Mouse (Mus musculus) right cerebral cortex, adult 18-20 months (tissue): ENCODE results near the gene Tmem125.
"Not testable (repeated sequence)": the region's sequence is repeated elsewhere in the genome, so short reads cannot be mapped to it uniquely, and the experiment has no call there.

Experiments
- DNase-seq: peaks from one replicate; pipeline ENCODE4 v3.0.0; 2022; ENCODE audit warnings: mixed read lengths

Gene Tmem125

DNA sequence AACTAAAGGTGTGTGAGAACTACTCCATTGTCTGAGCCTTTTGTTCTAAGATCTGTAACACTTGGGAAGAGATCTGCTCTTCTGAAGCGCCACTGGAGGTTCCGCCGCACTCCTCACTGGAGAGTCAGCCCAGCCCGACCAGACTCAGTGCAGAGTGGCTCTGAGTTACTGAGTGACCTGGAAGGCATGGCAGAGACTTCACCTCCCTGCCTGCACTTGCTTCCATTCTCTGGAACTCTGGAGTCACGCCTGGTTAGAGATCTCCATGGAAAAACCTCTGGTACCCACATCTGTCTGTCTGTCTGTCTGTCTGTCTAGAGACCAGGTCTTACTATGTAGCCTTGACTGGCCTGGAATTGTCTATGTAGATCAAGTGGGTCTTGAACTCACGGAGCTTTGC is 8.2 kb downstream of the Tmem125 start:
- no peak for DNase-seq

DNA sequence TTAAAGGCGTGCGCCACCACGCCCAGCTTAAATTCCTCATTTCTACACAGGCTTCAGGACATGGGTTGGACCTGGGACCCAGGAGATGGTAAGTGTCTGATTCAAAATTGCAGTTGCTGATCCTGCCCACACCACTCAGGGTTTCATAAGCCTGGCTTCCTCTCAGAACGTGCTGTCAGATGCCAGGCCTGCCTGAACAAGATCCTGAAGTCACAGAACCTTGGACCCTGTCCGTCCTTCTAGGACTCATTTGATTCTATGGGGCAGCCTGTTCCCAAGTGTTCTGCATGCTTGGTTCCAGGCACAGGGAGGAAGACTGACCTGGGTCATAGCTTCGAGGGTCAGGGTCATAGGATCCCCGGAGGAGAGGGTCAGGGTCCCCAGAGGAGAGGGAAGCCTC is 10.2 kb downstream of the Tmem125 start:
- DNase-seq = no peak

DNA sequence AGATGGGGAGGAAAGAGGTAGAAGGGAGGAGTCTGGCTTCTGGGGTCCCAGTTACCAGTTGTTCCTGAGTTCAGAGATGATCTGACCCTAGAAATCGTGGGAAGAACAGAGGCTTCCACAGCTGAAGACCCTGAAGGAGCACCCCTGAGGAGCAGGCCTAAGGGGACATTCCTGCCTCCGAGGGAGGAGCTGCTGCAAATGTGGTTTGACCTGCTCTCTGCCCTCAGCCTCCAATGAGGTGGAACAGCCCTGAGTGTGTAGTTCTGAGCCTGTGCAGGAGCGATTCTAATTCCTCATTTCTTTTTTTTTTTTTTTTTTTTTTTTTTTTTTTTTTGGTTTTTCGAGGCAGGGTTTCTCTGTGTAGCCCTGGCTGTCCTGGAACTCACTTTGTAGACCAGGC is 10.7 kb downstream of the Tmem125 start:
- no peak for DNase-seq

DNA sequence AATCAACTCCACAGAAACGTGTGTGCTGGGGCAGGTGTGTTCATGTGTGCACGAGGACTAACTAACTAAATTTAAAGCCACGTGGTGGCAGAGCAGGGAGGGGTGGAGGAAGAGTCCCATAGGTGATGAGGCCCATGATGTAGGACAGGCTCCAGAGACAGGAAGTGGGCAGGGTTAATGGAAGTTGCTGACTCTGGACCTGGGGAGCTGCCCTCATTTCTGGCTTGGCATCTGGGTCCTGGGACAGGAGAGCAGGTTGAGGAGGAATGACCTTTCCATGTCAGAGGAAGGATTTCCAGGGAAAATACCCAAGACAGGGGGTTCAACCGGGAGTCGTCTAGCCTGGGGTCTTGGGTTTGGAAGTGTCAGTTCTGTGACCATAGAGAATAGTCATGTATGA is 11.2 kb downstream of the Tmem125 start:
- DNase-seq = no peak

DNA sequence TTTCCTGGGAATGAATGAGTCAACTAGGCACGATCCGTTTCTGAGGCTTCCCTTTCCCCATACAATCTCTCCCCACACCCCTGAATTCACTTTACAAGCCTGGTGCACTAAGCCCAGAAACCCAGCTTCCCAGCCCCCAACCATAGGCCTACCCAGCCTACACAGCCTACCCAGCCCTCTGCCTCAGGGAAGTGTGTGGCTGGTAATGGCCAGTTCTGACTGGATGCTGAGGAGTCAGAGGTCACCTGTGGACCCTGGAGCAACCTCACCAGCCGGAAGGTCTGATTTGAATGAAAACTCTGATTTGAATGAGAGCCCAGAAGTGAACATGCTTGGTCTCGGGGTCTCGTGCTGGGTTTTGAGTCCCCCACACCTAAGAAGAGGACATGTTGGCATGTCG is 16.1 kb downstream of the Tmem125 start:
- no peak for DNase-seq

DNA sequence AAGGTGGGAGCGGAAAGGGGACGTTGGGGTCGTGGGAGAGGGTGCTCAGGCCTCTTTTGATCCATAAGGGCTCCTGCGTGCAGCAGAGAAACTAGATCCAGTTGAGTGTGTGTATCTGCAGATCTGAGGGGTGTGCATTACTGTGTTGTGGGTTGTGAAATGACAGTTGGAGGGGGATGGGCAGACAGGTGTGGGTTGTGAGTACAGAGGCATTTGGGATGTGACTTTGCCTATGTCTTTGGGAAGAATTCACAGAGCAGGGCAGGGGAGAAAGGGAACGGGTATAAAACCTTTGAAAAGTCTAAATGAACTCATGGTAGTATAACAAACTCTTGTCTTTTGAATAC is 16.5 kb downstream of the Tmem125 start:
- no peak for DNase-seq

DNA sequence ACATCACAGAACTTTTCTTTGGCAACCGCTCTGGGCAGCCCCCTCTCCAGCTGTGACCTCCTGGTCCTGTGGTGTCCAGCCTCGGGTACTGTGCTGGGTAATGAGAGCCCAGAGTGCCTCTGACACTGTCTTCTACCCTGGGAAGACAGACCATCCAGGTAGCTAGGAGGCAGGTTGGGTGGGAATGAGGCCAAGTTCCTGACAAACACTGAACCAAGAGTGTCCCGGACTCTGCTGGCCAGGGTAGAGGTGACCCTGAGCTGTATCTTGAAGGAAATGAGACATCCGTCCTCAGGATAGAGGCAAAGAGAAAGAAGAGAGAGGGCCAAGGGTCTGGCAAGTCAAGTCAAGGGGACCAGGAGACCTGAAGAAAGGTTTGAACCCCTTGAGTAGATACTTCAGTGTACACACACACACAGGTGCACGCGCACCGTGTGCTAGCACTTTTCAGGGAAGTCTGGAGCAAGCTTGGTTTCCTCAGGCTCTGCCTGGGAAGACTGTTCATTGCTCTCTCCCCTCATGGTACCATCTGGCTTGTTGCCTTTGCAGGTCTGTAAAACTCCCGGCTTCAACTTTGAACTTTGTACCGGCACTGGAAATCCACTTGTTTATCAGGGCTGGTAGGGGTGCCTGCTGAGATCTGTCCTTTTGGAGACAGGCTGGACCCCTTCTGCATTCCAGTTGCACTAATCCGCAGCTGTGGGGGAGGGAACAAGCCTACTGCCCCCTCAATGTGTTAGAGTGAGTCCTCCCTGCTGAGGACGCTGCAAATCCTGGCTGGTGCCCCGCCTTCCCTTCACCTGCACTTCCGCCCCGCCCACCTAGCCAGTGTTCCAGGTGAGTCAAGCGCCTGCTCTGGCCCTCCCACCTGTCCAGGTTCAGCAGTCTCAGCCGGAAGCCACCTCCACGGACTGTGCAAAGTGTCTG is 17.2 kb downstream of the Tmem125 start, which contains the start of gene 2610528J11Rik:
2610528J11Rik (plus strand) TSS at position 592 of the 927 bp plus-strand sequence.
- DNase-seq = no peak

DNA sequence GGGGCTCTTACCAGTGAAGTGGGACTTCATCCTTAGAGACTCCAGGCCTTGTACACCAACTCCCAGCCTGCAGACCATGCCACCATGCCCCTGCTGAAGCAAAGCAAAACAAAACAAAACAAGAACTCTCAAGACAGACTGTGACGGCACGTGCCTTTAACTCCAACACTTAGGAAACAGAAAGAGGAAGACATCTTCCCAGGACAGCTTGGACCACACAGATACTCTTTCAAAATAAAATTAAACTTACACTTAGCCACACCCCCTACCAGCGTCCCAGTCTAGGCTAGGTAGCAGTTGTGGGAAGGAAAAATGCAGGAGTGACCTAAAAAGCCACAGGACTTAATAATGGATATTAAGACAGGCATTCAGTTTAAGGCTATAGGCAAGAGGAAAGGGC is 18.1 kb downstream of the Tmem125 start:
- DNase-seq = no peak

DNA sequence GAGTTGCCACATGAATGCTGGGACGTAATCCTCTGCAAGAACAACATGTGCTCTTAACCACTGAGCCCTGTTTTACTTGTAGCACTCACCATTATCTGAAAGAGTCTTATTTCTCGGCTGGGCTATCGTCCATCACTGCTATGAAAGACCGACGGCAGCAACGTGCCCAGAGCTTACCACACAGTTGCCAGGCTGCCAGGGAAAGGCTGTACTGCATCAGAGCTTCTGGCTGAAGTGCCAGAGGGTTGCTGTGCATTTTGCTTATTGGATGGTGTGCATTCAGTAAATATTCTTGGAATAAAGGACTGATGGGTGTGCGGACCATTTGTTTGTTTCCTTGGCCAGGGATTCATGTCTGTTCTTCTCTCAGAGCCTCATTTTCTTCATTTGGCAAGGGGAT is 19.9 kb downstream of the Tmem125 start:
- no peak for DNase-seq

DNA sequence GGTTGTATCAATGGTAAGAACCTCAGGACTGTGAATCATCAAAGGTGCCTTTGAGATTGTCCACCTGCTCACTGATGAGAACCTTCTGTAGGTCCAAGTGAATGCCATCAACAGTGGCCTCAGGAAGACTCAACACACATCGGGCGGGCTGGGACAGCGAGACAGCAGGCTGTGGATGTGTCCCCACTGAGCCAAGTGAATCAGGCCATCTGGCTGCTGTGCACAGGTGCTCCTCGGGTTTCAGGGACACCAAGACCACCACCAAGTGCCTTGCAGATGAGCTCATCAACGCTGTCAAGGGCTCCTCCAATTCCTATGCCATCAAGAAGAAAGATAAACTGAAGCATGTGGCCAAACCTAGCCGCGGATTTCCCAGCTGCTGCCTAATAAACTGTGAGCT is 21.6 kb downstream of the Tmem125 start:
- DNase-seq = no peak

DNA sequence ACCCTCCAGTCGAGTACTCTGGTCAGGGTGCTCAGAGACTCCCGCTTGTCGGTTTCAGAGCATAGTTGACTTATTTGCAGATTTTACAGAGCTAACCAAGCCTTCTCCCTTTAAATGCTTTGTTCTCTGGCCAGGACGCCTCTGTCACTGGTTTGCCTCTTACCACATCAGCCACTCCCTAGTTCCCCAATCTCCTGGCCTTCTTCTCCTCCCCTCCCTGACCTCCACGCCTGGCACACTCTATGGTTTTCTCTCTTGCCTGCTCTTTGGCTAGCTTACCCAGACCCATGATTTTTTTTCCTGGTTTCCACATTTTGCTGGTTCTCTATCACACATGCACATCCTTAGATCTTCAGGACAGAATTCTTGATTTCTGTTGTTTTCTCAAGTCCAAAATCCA is 25.6 kb downstream of the Tmem125 start:
- no peak for DNase-seq

DNA sequence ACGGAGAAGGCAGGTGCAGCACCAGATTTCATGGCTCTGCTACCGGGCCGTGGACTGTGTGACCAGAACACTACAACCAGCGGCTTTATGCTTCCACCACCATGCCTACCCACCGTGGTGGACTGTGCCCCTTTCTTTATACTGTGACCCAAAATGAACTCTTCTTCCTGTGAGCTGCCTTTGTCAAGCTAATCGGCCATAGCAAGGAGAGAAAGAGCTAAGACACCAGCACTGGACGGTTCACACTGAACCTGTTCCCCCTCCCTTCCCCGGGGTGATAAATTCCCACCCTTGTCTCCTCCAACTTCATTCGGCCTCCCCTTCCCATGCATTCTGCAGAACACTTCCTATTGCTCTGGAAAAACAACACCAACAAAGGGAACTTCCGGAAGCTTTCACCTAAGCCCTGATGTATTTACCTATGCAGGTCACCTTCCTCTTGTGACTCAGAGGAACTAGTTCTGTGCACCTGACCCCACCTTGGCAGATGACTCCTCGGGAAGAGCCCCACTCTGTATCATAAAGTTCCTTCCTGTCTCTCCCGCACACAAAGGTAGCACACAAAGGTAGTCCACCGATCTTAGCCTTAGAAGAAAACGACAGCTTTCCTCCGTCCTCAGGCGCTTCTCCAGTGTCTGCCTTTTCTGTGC is 26.2 kb downstream of the Tmem125 start:
- no peak for DNase-seq

DNA sequence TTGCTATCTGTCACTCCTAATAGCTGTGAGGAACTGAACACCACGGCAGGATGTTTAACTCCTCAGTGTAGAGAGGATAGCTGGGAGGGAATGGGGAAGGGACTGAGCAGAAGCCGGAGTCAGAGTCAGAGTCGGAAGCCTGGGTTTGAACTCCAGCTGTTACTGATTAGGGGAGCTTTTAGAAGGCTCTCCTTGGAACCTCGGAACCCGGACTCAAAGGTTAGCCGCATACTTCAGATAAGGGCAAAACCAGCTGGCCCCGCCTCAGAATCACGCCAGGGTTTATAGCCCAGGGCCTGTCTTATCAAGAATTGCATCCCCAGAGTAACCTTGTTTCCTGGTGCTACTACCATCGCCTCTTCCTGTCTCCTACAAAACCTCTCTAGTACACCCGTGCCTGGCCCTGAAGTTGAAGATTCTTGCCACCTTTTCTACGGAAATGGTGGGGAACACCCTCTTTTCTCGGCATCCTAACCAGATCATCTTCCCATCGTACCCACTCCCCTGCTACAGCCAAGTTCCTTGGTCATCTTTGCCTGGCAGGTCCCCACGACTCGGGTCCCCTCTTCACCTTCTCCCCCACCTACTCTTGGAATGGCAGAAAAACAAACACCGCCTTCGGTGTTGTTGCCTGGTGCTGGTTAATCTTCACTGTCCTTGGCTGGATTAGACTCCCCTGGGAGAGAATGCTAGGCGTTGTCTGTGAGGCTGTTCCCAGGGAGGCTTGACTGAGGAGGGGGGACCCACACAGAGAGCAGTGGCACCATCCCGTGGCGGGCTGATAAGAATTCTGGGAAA is 26.9 kb downstream of the Tmem125 start:
- DNase-seq = no peak

DNA sequence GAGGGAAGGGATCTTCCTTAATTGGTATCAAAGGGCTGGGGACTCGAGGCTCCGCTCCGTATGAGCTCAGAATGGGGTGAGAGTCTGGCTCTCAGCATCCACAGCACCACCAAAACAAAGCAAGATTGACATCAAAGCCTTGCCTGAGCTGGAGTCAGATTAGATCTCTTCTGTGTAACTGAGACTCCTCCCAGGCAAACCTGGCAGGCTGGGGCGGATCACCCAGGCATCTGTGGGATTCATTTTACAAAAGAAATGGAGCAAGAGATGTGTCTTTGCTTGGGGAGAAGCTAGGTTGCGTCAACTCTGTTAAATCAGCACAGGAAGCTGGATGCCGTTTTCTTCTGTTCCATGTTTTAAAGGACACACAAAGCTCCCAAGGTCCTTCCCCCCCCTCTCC is 34.8 kb downstream of the Tmem125 start:
- peak; percentile 14 for DNase-seq

DNA sequence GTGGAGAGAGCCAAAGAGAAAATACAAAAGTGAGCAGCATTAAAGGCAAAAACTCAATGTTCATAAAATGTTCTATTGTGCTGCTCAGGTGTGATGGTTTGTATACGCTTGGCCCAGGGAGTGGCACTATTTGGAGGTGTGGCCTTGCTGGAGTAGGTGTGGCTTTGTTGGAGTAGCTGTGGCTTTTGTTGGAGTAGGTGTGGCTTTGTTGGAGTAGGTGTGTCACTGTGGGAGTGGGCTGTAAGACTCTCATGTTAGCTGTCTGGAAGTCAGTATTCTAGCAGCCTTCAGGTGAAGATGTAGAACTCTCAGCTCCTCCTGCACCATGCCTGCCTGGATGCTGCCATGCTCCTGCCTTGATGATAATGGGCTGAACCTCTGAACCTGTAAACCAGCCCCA is 36.7 kb downstream of the Tmem125 start:
- not testable (repeated sequence) for DNase-seq

DNA sequence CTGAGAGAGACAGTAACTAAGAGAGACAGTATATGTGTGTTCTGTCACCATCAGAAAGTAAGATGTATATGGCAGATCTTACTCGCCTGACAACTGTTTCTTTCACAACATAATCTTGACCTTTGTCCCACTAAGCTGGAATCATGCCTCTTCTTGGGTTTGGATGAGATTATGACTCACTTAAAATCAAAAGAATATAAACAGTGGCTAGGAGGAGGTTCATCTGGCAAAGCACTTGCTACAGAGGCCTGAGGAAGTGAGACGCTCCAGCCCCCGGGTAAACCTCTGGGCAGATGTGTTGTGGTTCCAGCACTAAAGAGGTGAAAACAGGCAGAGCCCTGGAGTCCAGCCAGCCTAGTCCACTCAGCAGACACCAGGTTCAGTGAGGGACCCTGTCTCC is 38.3 kb downstream of the Tmem125 start:
- no peak for DNase-seq

DNA sequence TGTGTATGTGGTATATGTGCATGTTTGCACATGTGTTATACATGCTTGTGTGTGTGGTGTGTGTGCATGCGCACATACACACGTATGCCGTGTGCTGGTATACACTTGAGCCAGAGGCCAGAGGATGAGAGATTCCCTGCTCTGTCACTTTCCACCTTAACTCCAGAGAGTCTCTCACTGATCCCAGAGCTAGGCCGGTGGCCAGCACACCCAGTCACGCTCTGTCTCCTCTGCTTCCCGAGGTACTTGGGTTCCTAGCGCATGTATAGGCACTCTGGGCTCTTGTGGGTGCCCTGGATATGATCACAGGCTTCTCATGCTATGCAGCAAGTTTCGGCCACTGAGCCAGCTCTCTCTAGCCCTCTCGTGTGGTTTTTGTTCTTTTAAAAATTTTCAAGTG is 43.1 kb downstream of the Tmem125 start:
- DNase-seq = no peak

DNA sequence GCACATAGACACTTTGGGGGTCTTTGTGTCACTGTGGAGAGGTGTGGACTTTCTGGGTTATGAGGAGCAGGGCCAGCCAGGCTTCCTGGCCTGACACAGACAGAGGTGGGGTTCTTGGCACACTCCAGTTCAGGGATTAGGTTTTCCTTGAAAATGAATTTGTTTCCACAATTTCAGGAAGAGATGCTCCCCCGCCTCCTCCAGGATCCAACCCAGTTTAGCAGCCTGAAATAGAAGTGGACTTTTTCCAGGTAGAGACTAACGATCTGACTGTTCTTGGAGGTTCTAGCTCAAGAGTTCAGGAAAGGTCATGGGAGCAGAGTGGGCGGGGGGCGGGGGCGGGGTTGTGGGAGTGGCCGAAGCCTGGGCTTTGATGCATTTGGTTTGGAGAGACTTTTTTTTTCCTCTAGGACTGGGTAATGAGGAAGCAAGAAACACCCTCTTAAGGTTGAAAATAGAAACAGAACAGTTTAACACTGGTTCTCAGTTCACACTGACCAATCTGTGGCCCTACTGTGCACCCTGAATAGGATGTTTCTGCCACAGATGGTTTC is 43.6 kb downstream of the Tmem125 start:
- peak; percentile 25 for DNase-seq
